Mouse (Mus musculus) layer of hippocampus, adult 18-20 months (tissue): ENCODE results near the gene Shf. TPM values are rescaled to one million over a fixed set of nuclear protein-coding genes. Genes with fewer than 3 reads are reported as not detected.
"Not testable (repeated sequence)": the region's sequence is repeated elsewhere in the genome, so short reads cannot be mapped to it uniquely, and the experiment has no call there.

Source experiments
- DNase-seq, 2 experiments: peaks; one replicate each; pipeline ENCODE4 v3.0.0; 2022; ENCODE audit warnings: low spot score in 2 of 2
- long read RNA-seq: library from polyadenylated mRNA; stranded (forward); transcript quantifications from one replicate; pipeline ENCODE4 v2.0.0, GENCODE M21; 2021
- total RNA-seq, 2 experiments: library from RNA; stranded (reverse); gene quantifications; 2 replicates each; pipeline ENCODE4 v1.2.3; 2021

The Shf gene
- total RNA-seq: 10 to 100 TPM; 58.8 to 61.2 TPM
- long read RNA-seq, partial matches to known transcripts: 5 of 24 reads
- long read RNA-seq, other reads (novel, unspliced or antisense): 18 of 24 reads

GRCm38 (mm10) chr2:122368995-122369739 lies at the start of gene Shf:
TSS of gene Shf (minus strand) at chr2:122369162.
- DNase-seq: peak; percentile 83 to 91

- DNase-seq: no peak
Measured at GRCm38 (mm10) chr2:122408928-122409327, 40.0 kb upstream of the Shf start.

GRCm38 (mm10) chr2:122407607-122408006 lies 38.6 kb upstream of the Shf start:
- no peak for DNase-seq

GRCm38 (mm10) chr2:122396150-122396549 lies 27.2 kb upstream of the Shf start:
- no peak for DNase-seq

- DNase-seq: not testable (repeated sequence)
Measured at GRCm38 (mm10) chr2:122387135-122387534, 18.2 kb upstream of the Shf start.

GRCm38 (mm10) chr2:122385095-122385494 lies 16.1 kb upstream of the Shf start:
- DNase-seq: no peak

- DNase-seq: no peak
Measured at GRCm38 (mm10) chr2:122382121-122382520, 13.2 kb upstream of the Shf start.

GRCm38 (mm10) chr2:122381329-122382103 lies 12.6 kb upstream of the Shf start:
- no peak for DNase-seq

GRCm38 (mm10) chr2:122380768-122381311 lies 11.9 kb upstream of the Shf start:
- DNase-seq: peak in 1 of 2 experiments; percentile 78

- DNase-seq: no peak
Measured at GRCm38 (mm10) chr2:122379292-122379650, 10.3 kb upstream of the Shf start.

- DNase-seq: peak in 1 of 2 experiments; percentile 70
Measured at GRCm38 (mm10) chr2:122378421-122379291, 9.7 kb upstream of the Shf start.

- DNase-seq: peak; percentile 77 to 91
Measured at GRCm38 (mm10) chr2:122377751-122378246, 8.8 kb upstream of the Shf start.

- DNase-seq: peak; percentile 95 to 99
Measured at GRCm38 (mm10) chr2:122377215-122377674, 8.3 kb upstream of the Shf start.

- peak in 1 of 2 experiments; percentile 51 for DNase-seq
Measured at GRCm38 (mm10) chr2:122376041-122376561, 7.1 kb upstream of the Shf start.

GRCm38 (mm10) chr2:122375391-122375991 lies 6.5 kb upstream of the Shf start:
- DNase-seq: peak; percentile 96 to 99

GRCm38 (mm10) chr2:122374666-122375331 lies 5.8 kb upstream of the Shf start:
- DNase-seq: peak in 1 of 2 experiments; percentile 51

GRCm38 (mm10) chr2:122374012-122374411 lies 5.0 kb upstream of the Shf start:
- no peak for DNase-seq

GRCm38 (mm10) chr2:122372541-122372940 lies 3.6 kb upstream of the Shf start:
- DNase-seq: no peak

GRCm38 (mm10) chr2:122372067-122372466 lies 3.1 kb upstream of the Shf start:
- no peak for DNase-seq
